Mouse (Mus musculus): Measurements from ENCODE around the gene Zfp735.

Gene Zfp735

GRCm38 (mm10) chr11:73688478-73688877 is at the start of gene Zfp735:
Zfp735 (plus strand) TSS chr11:73688778.
- no peak for DNase-seq

- DNase-seq, result no peak
Measured at GRCm38 (mm10) chr11:73759115-73759514, 70.5 kb downstream of the Zfp735 start.
